Mouse (Mus musculus) right cerebral cortex, postnatal 25 days (tissue): Measurements from ENCODE around the gene Hipk4.

Experiments
- DNase-seq: peaks from one replicate; pipeline ENCODE4 v3.0.0; 2022

The Hipk4 gene

GRCm38 (mm10) chr7:27542392-27543033, 19.4 kb downstream of the Hipk4 start:
- peak; percentile 92 for DNase-seq

- no peak for DNase-seq
Measured at GRCm38 (mm10) chr7:27543065-27543464, 20.0 kb downstream of the Hipk4 start.

- no peak for DNase-seq
Measured at GRCm38 (mm10) chr7:27543851-27544250, 20.8 kb downstream of the Hipk4 start.

GRCm38 (mm10) chr7:27544675-27545370, 21.8 kb downstream of the Hipk4 start:
- DNase-seq, result no peak

GRCm38 (mm10) chr7:27549597-27549996, 26.5 kb downstream of the Hipk4 start:
- no peak for DNase-seq

- DNase-seq, result no peak
Measured at GRCm38 (mm10) chr7:27552070-27552469, 29.0 kb downstream of the Hipk4 start.

- DNase-seq, result peak; percentile 98
Measured at GRCm38 (mm10) chr7:27552931-27553513, 30.0 kb downstream of the Hipk4 start, which contains the start of the genes Pld3 and 2310022A10Rik. Pld3 (minus strand) TSS chr7:27553218. 2310022A10Rik (plus strand) TSS chr7:27553233.

GRCm38 (mm10) chr7:27560291-27560887, 37.3 kb downstream of the Hipk4 start:
- no peak for DNase-seq

GRCm38 (mm10) chr7:27560978-27561377, 37.9 kb downstream of the Hipk4 start:
- no peak for DNase-seq

GRCm38 (mm10) chr7:27569580-27570224, 46.6 kb downstream of the Hipk4 start:
- DNase-seq, result no peak

GRCm38 (mm10) chr7:27572133-27572532, 49.1 kb downstream of the Hipk4 start:
- no peak for DNase-seq

- DNase-seq, result no peak
Measured at GRCm38 (mm10) chr7:27574124-27574880, 51.2 kb downstream of the Hipk4 start.

GRCm38 (mm10) chr7:27576914-27577313, 53.8 kb downstream of the Hipk4 start:
- no peak for DNase-seq

- no peak for DNase-seq
Measured at GRCm38 (mm10) chr7:27577589-27577988, 54.5 kb downstream of the Hipk4 start.

GRCm38 (mm10) chr7:27578465-27578864, 55.4 kb downstream of the Hipk4 start:
- DNase-seq, result no peak

- DNase-seq, result no peak
Measured at GRCm38 (mm10) chr7:27580380-27581174, 57.5 kb downstream of the Hipk4 start.
